In the genomic region with DNA sequence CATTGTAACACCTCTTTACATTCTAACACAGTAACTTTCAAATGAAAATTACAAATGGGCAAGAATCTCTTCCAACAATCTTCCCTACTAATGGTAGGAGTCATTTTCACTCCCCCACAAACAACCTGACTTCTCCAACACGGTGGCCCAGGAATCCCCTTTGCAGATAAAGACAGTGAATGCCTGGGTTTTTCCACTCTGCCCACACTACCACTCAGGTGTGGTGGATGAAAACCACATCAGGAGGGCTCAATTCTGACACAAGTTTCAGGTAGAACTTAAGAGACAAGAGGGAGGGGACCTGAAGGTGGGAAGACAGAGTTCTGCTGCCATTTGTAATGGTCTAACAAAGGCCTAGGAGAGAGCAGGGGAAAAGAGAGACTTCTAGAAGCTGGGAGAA, we compare ENCODE assay signal across 27 mouse cellular contexts.
DNase-seq lines count a peak whose midpoint lies in the region; ATAC-seq and TF ChIP-seq lines count a peak whose summit lies in the region.
"Had no signal": no experiment of that assay in that cellular context is flagged by ENCODE, and none has a peak within 500 bp of the region (broad histone marks: within the 10 kb centered on the region; RNA-seq: fewer than 3 reads in every experiment).

No protein-coding gene starts in this region.

- no peak for DNase-seq in liver, postnatal 0 days
- no peak for DNase-seq in liver, embryonic 11.5 days (ENCODE audit: low spot score)
- DNase-seq in CD4-positive helper T cell, adult 2 months (ENCODE audit: low read depth, low spot score): peak; percentile 53
- DNase-seq in T-cell, adult 2 months (ENCODE audit: low spot score): peak; percentile 51
- DNase-seq in naive thymus-derived CD4-positive, alpha-beta T cell, adult 2 months (ENCODE audit: low read depth): peak; percentile 47
- no peak for DNase-seq in lung, postnatal 4 days
- DNase-seq: adrenal gland, adult 8-10 months; adrenal gland, postnatal 14 days; adrenal gland, postnatal 36 days; cerebellum, adult 11-12 months; cerebellum, adult 2 months; cerebellum, adult 9-11 months; cerebellum, postnatal 14 days; cerebellum, postnatal 36 days; embryo, embryonic 11 days had no signal

- TF ChIP-seq EP300 in liver, postnatal 0 days (IDR thresholded peaks at IDR 0.05; ENCODE audit: low read depth): no peak

- no peaks in the 10 kb centered on the region for H3K27me3 ChIP-seq in liver, postnatal 0 days (ENCODE audit: insufficient read depth, low read length)
- no peaks in the 10 kb centered on the region for H3K27me3 ChIP-seq in liver, embryonic 11.5 days (replicated peaks; ENCODE audit: control insufficient read depth, insufficient read depth, low read length)
- H3K27me3 ChIP-seq: CH12.LX; embryonic facial prominence, embryonic 13.5 days; embryonic facial prominence, embryonic 15.5 days; Patski had no signal

- H3K4me2 ChIP-seq in liver, postnatal 0 days (ENCODE audit: low read depth, low read length): no peak overlapping the region
- H3K4me2 ChIP-seq in liver, embryonic 11.5 days: no peak overlapping the region
- H3K4me2 ChIP-seq: embryonic facial prominence, embryonic 13.5 days; embryonic facial prominence, embryonic 15.5 days; forebrain, embryonic 12.5 days had no signal

- no peak for ATAC-seq in liver, postnatal 0 days
- ATAC-seq in liver, embryonic 11.5 days (replicated peaks; ENCODE audit: low FRiP score): no peak
- ATAC-seq in activated CD4-positive, CD25-positive, alpha-beta regulatory T cell, adult 4 months: no peak
- ATAC-seq in frontal cortex, adult (ENCODE audit: low TSS enrichment): no peak
- ATAC-seq: forebrain, embryonic 14.5 days; forebrain, embryonic 16.5 days; Patski had no signal

- 44% methylated on average over 1 of the region's 1 CpGs for WGBS in liver, postnatal 0 days (ENCODE audit: insufficient replicate concordance)
- WGBS in liver, embryonic 11.5 days: 44% methylated on average over 1 of the region's 1 CpGs

- no peak for TF ChIP-seq CTCF in liver, postnatal 0 days (IDR thresholded peaks at IDR 0.05; ENCODE audit: low read depth)

- H3K9me3 ChIP-seq in liver, postnatal 0 days (ENCODE audit: low read length): no peaks in the 10 kb centered on the region
- H3K9me3 ChIP-seq in liver, embryonic 11.5 days (ENCODE audit: control insufficient read depth, low read length): no peaks in the 10 kb centered on the region
- H3K9me3 ChIP-seq: embryonic facial prominence, embryonic 13.5 days; embryonic facial prominence, embryonic 15.5 days; forebrain, embryonic 12.5 days; G1E had no signal

- peak overlapping the region; percentile 90; the same call in 1 of the 2 replicates for H3K27ac ChIP-seq in liver, postnatal 0 days (ENCODE audit: low read depth)
- H3K27ac ChIP-seq in liver, embryonic 11.5 days (ENCODE audit: low read depth, low read length): no peak overlapping the region
- H3K27ac ChIP-seq: embryonic facial prominence, embryonic 13.5 days; forebrain, embryonic 10.5 days; forebrain, embryonic 12.5 days had no signal

- H3K4me1 ChIP-seq in liver, postnatal 0 days (ENCODE audit: insufficient read depth): peaks cover 43% of the 10 kb centered on the region
- H3K4me1 ChIP-seq in liver, embryonic 11.5 days (replicated peaks; ENCODE audit: control insufficient read depth, insufficient read depth, low read length): peaks cover 65% of the 10 kb centered on the region
- H3K4me1 ChIP-seq: forebrain, embryonic 12.5 days had no signal

- no peak overlapping the region for H3K4me3 ChIP-seq in liver, postnatal 0 days (ENCODE audit: low read depth, low read length)
- H3K4me3 ChIP-seq in liver, embryonic 11.5 days (ENCODE audit: low read depth, low read length): no peak overlapping the region
- H3K4me3 ChIP-seq: embryonic facial prominence, embryonic 13.5 days; embryonic facial prominence, embryonic 15.5 days; erythroblast, embryonic 14.5 days; forebrain, embryonic 10.5 days; forebrain, embryonic 12.5 days had no signal

- H3K9ac ChIP-seq in liver, postnatal 0 days (replicated peaks): no peak overlapping the region
- no peak overlapping the region for H3K9ac ChIP-seq in liver, embryonic 11.5 days (ENCODE audit: low read depth, low read length)
- H3K9ac ChIP-seq: embryonic facial prominence, embryonic 13.5 days; embryonic facial prominence, embryonic 15.5 days; forebrain, embryonic 12.5 days had no signal

- H3K36me3 ChIP-seq in liver, postnatal 0 days (replicated peaks; ENCODE audit: insufficient read depth, low read length): no peaks in the 10 kb centered on the region
- H3K36me3 ChIP-seq in liver, embryonic 11.5 days (ENCODE audit: control insufficient read depth, insufficient read depth, low read length): no peaks in the 10 kb centered on the region; the same call in 1 of the 2 replicates
- H3K36me3 ChIP-seq: forebrain, embryonic 12.5 days had no signal

Comparison
In these comparisons a context has a peak if more than half of its experiments do, and no peak if none do; other contexts are left out.
1. DNase-seq: peak in CD4-positive helper T cell, adult 2 months (single experiment), T-cell, adult 2 months (single experiment) and naive thymus-derived CD4-positive, alpha-beta T cell, adult 2 months (single experiment); none in liver, postnatal 0 days (single experiment), liver, embryonic 11.5 days (single experiment) and lung, postnatal 4 days (0 of 2).